Mouse (Mus musculus): ENCODE results near the gene Slc25a29.

The Slc25a29 gene

DNA sequence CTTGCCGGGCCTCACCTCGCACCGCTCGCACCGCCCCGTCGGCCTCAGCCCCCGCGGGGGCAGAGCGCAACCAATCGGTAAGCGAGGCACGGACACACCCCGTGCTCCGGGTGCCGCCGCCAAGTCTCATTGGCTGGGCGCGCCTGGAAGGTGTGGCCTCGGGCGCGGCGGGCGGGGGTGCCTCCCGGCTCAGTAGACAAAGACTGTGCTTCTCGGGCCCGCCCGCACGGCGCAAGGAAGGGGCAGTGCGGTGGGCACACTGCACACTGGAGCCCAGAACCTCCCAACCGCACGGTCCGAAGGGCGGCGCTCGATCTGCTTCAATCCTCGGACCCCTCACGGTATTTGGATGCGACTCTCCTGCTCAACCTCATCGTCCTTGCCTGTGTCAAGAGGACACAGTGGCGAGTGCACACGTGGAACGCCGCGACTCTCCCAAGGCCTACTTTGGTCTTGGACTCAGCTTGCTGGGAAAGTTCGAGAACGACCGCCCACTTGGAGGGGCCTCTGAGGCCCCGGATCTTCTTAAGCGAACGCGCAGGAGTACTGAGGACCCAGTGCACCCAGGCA lies at the start of gene Slc25a29, which contains the start of gene Slc25a47:
Gene Slc25a29, minus strand, starts transcription at position 44 of the 570 bp plus-strand sequence.
Gene Slc25a47, plus strand, starts transcription at position 207 of the 570 bp plus-strand sequence.
- no peak for TF ChIP-seq GATA4 (IDR thresholded peaks at IDR 0.05; ENCODE audit: insufficient replicate concordance, low read length)

DNA sequence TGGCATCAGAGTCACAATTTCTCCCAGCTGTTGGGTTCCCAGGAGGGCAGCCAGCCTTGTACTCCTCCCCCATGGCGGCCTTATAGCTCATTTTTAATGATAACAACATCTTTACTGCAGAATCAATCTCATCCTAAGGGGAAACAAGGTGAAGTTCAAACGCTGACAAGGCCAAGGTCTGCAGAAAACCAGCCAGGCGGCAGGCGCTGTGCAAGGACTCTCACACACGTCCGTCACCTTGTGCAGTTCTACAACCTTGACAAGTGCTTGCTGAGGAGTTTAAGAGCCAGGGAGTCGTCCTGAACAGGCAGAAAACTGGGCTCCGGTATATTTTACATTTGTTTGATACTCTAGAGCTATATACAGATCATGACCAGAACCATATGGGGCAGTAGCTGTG lies 47.1 kb upstream of the Slc25a29 start:
- no peak for TF ChIP-seq GATA4 (IDR thresholded peaks at IDR 0.05; ENCODE audit: insufficient replicate concordance, low read length)

- TF ChIP-seq GATA4 (IDR thresholded peaks at IDR 0.05; ENCODE audit: insufficient replicate concordance, low read length): no peak
These were observed 45.5 kb upstream of the Slc25a29 start for GRCm38 (mm10) chr12:108881192-108881591.

- TF ChIP-seq GATA4 (IDR thresholded peaks at IDR 0.05; ENCODE audit: insufficient replicate concordance, low read length): no peak
These were observed 44.9 kb upstream of the Slc25a29 start for GRCm38 (mm10) chr12:108880606-108881005.

DNA sequence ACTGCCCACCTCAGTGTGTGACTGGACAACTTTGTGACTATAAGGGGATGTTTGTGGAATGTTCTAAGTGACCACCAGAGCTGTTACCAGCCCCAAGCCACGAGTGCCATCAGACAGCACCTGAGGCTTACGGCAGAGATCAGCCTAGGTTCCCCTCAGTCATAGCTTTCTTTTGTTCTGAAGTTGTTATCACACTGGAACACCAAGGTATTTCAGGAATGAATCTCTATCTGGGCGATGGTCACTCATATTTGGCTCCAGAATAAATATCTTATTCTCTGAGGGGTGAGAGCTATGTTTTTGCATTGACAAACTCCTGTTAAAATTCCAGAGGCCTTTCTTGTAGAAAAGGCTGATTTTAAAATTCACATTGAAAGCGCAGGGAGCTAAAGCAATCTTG lies 43.5 kb upstream of the Slc25a29 start:
- TF ChIP-seq GATA4 (IDR thresholded peaks at IDR 0.05; ENCODE audit: insufficient replicate concordance, low read length): no peak

GRCm38 (mm10) chr12:108873122-108873521 lies 37.4 kb upstream of the Slc25a29 start:
- no peak for TF ChIP-seq GATA4 (IDR thresholded peaks at IDR 0.05; ENCODE audit: insufficient replicate concordance, low read length)

DNA sequence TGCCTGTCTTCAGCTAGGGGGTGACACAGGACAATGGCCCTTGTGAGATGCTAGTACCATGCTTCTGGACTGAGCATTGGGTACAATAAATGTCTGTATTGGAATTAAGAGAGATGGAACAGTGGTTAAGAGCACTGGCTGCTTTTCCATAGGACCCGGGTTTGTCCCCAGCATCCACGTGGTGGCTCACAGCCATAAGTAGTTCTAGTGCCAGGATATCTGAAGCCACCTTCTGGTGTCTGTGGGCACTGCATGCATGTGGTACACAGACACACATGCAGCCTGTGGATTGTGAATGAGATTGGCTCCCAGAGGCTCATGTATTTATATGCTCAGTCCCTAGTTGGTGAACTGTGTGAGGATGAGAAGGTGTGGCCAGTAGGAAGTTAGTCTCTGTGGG lies 33.9 kb upstream of the Slc25a29 start:
- TF ChIP-seq GATA4 (IDR thresholded peaks at IDR 0.05; ENCODE audit: insufficient replicate concordance, low read length): no peak

DNA sequence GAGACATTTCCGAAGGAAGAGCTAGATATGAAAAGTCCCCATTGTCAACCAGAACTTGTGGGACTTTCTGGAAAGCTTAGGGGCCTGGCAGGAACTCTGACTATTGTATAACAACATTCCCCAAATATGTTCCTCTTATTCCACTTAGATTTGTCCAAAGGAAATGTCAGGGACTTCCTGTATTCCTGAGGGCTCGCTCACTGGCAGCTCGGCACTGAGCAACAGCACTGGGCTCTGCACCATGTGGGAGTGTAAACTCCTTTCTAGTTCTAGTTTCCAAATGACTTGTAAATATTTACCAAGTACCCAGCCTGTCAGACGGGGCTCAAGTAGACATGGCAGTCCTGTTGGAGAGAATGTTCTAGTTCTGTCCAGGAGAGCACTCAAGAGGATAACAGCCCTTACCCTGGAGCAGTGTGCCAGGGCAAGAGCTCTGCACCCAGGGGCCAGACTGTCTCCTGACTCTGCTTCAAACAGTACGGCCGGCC lies 29.4 kb upstream of the Slc25a29 start:
- peak; percentile 52; the same call in 1 of the 2 replicates for TF ChIP-seq GATA4 (IDR thresholded peaks at IDR 0.05; ENCODE audit: insufficient replicate concordance, low read length)

DNA sequence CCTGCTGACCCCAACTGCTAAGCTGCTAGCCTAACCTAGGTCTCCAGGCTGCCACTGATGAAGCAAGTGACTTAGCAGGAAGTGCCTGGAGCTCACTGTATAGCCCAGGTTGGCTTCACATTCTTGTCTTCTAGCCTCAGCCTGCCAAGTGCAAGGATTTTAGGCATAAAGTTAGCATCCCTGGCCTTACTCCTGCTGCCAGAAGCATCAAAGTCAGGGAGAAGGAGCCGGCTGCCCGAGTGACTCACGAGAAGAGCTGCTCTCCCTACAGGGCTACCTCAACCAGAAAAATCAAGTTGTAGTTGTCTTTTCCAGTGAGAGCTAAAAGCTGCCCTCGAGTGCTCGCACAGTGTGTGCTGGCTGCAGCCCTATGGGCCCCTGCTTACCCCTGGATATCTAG lies 22.8 kb upstream of the Slc25a29 start:
- no peak for TF ChIP-seq GATA4 (IDR thresholded peaks at IDR 0.05; ENCODE audit: insufficient replicate concordance, low read length)

DNA sequence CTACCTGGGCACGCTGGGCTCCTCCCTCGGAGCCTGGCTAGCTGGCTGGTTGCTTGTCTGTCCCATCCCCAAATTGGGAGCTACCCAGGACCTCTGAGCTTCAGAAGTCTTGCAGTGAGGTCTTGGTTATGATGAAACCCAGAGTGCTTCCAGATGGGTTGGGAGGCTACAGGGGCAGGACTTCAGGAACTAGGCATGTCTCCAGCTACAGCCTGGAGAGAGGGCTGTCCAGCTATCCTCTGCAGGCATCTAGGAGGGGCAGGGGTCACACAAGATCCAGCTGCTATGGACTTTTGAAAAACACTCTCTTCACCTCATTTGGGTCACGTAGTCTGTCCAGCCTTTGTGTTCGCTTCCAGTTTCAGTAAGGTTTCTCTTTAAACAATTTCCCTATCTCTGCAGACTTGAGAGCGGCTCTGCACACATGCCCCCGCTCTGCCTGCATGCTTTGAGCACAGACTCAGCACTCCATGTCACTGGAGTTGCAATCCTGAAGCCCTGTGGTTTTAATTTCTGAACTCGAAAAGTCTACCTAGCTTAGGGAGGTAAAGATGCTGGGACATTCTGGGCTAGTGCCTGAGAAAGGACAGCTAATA lies 22.0 kb upstream of the Slc25a29 start:
- no peak for TF ChIP-seq GATA4 (IDR thresholded peaks at IDR 0.05; ENCODE audit: insufficient replicate concordance, low read length)

DNA sequence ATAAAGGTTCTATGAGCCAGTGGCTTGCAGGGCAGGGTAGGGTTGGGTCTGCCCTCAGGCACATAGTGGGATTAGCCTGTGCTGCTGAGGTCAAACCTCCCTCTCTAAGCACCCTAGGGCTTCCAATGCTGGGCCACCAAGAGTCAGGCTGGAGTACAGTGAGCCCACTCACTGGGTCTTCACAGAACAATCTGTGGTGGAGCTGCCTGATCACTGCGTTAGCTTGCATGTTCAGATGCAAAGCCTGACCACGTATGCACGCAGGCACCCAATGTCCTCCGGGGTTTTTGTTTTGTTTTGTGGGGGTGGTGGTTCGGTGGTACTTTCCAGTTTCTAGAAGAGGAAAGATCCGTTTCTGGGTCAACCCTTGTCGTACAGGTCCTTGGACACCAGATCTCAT lies 21.4 kb upstream of the Slc25a29 start:
- no peak for TF ChIP-seq GATA4 (IDR thresholded peaks at IDR 0.05; ENCODE audit: insufficient replicate concordance, low read length)

- no peak for TF ChIP-seq GATA4 (IDR thresholded peaks at IDR 0.05; ENCODE audit: insufficient replicate concordance, low read length)
These were observed 20.5 kb upstream of the Slc25a29 start for GRCm38 (mm10) chr12:108856186-108856585.

DNA sequence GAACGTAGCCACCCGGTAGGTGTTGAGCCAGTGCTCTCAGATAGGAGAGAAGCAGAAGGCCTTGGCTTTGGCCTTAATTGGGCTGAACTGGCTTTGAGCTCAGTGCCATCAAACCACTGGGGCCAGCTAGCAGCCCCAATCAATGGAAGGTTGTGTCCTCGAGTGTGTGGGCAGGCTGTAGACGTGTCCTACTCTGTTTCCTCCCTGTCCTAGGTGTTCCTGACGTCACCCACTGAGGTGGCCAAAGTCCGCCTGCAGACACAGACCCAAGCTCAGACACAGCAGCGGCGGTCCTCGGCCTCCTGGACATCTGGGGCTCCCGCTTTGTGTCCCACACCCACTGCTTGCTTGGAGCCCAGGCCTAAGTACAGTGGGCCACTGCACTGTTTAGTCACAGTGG lies 19.4 kb upstream of the Slc25a29 start:
- TF ChIP-seq GATA4 (IDR thresholded peaks at IDR 0.05; ENCODE audit: insufficient replicate concordance, low read length): no peak

DNA sequence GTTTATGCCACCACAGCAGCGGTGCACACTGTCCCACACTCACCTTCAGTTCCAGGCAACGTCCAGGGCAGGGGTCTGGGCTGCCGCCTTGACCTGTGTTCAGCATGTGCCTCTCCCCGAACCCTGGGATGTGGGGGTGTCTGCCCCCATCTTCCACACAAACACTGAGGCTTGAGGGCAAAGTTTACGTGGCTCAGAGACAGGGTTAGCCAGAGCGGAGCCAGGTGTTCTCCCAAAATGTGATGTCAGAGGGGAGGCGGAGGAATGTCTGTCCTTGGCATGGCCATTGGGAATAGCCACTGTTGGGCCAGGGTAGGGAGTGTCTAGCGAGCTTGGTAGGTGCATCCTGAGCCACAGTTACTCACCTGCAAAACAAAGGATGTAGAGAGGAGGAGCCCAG lies 17.1 kb upstream of the Slc25a29 start:
- no peak for TF ChIP-seq GATA4 (IDR thresholded peaks at IDR 0.05; ENCODE audit: insufficient replicate concordance, low read length)

GRCm38 (mm10) chr12:108850886-108851285 lies 15.2 kb upstream of the Slc25a29 start:
- no peak for TF ChIP-seq GATA4 (IDR thresholded peaks at IDR 0.05; ENCODE audit: insufficient replicate concordance, low read length)

DNA sequence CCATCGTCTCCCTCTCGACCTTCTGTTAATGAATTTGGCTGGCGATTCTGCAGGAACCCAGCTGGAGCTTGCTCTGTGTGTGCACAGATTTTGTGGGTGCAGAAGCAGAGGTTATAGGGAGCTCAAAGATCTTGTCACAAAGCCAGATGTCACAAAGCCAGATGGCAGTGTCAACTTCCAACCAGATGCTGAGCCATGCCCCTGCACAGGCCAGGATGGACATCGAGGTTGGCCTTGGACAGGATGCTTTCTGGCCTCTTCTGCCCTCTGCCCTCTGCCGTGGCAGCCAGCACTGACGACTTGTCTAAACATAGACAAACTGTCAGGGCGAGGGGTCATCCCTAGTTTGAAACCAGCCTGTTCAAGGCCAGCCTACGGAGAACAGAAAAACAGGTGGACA lies 14.4 kb upstream of the Slc25a29 start:
- peak; percentile 23; the same call in 1 of the 2 replicates for TF ChIP-seq GATA4 (IDR thresholded peaks at IDR 0.05; ENCODE audit: insufficient replicate concordance, low read length)
